Mouse (Mus musculus) liver, embryonic 13.5 days (tissue): ENCODE data around the gene Agps. TPM values are rescaled to one million over a fixed set of nuclear protein-coding genes. Genes with fewer than 3 reads are reported as not detected.
"Not testable (repeated sequence)": the region's sequence is repeated elsewhere in the genome, so short reads cannot be mapped to it uniquely, and the experiment has no call there.

ENCODE experiments used
- ATAC-seq: fragments of 200-750 bp; cut with Nextera tagmentation; 2 replicates; pipeline ENCODE4 v1.8.0; 2017; ENCODE audit warnings: low read depth, mild to moderate bottlenecking, moderate number of reproducible peaks, moderate library complexity
- DNase-seq: peaks from one replicate; pipeline ENCODE4 v3.0.0; 2022
- H3K27ac ChIP-seq: fragments of 300-500 bp; sonication (generic); 2 replicates; pipeline ENCODE4 v1.5.1; 2015; ENCODE audit warnings: moderate library complexity, mild to moderate bottlenecking, inconsistent platforms
- H3K27me3 ChIP-seq: fragments of 300-500 bp; sonication (generic); 2 replicates; pipeline ENCODE4 v1.6.1; 2015; ENCODE audit warnings: mild to moderate bottlenecking, inconsistent platforms
- H3K36me3 ChIP-seq: fragments of 300-500 bp; sonication (generic); 2 replicates; pipeline ENCODE4 v1.6.1; 2015; ENCODE audit warnings: mild to moderate bottlenecking, inconsistent platforms
- H3K4me1 ChIP-seq: fragments of 300-500 bp; sonication (generic); replicated peaks from 2 replicates; pipeline ENCODE4 v1.6.1; 2015; ENCODE audit warnings: inconsistent platforms
- H3K4me2 ChIP-seq: fragments of 300-500 bp; sonication (generic); 2 replicates; pipeline ENCODE4 v1.6.1; 2015; ENCODE audit warnings: inconsistent platforms, mild to moderate bottlenecking, moderate library complexity
- H3K4me3 ChIP-seq: fragments of 300-500 bp; sonication (generic); replicated peaks from 2 replicates; pipeline ENCODE4 v1.5.1; 2015; ENCODE audit warnings: mild to moderate bottlenecking, inconsistent platforms
- H3K9ac ChIP-seq: fragments of 300-500 bp; sonication (generic); 2 replicates; pipeline ENCODE4 v1.6.1; 2015; ENCODE audit warnings: mild to moderate bottlenecking, inconsistent platforms
- H3K9me3 ChIP-seq: fragments of 300-500 bp; sonication (generic); replicated peaks from 2 replicates; pipeline ENCODE4 v1.6.1; 2016; ENCODE audit warnings: inconsistent platforms
- WGBS: fragments of 180-500 bp; shearing (Covaris S2); methylation state at CpG from one replicate; pipeline ENCODE4 v1.1.7; 2015; ENCODE audit not compliant: insufficient replicate concordance; 5-methylcytosine and 5-hydroxymethylcytosine counted together
- polyA plus RNA-seq: library from polyadenylated mRNA; unstranded; fragments of >200 nt; fragmentation: Nextera tagmentation; extraction: Ambion mirVana; gene quantifications from 2 replicates; pipeline ENCODE4 v1.2.1, GENCODE M21; 2015

The Agps gene
- polyA plus RNA-seq, 1 experiment from 2014 or later = 14.3 TPM

GRCm38 (mm10) chr2:75963211-75963840, 131.3 kb downstream of the Agps start:
- no peaks in the 10 kb centered on the region for H3K9me3 ChIP-seq
- 77% methylated on average over 10 of the region's 10 CpGs for WGBS
- H3K4me3 ChIP-seq = no peak overlapping the region
- H3K4me1 ChIP-seq = peaks cover 12% of the 10 kb centered on the region
- DNase-seq = no peak
- H3K27me3 ChIP-seq = no peaks in the 10 kb centered on the region
- H3K36me3 ChIP-seq = no peaks in the 10 kb centered on the region
- no peak for ATAC-seq
- H3K9ac ChIP-seq = no peak overlapping the region
- H3K4me2 ChIP-seq = no peak overlapping the region
- no peak overlapping the region for H3K27ac ChIP-seq

- Histone ChIP-seq H3K9ac (no peak overlapping the region), H3K9me3 (no peaks in the 10 kb centered on the region), H3K27me3 (no peaks in the 10 kb centered on the region), H3K27ac (no peak overlapping the region), H3K4me3 (peak overlapping the region; percentile 17), H3K4me2 (peak overlapping the region; percentile 55), H3K36me3 (no peaks in the 10 kb centered on the region), H3K4me1 (peaks cover 12% of the 10 kb centered on the region)
- DNase-seq (no peak), ATAC-seq (no peak)
- WGBS = 46% methylated on average over 5 of the region's 5 CpGs
Observed at GRCm38 (mm10) chr2:75964051-75964450, 132.1 kb downstream of the Agps start.

GRCm38 (mm10) chr2:75964512-75964911, 132.5 kb downstream of the Agps start:
- no peaks in the 10 kb centered on the region for H3K9me3 ChIP-seq
- H3K27ac ChIP-seq = no peak overlapping the region
- peak overlapping the region; percentile 55 for H3K4me2 ChIP-seq
- no peaks in the 10 kb centered on the region for H3K36me3 ChIP-seq
- DNase-seq (peak; percentile 22), ATAC-seq (no peak)
- WGBS = 12% methylated on average over 14 of the region's 14 CpGs
- no peaks in the 10 kb centered on the region for H3K27me3 ChIP-seq
- peak overlapping the region; percentile 17 for H3K4me3 ChIP-seq
- H3K9ac ChIP-seq = 0 out of 2 replicates have a peak overlapping the region, but pooled peaks have one; percentile 13
- peaks cover 12% of the 10 kb centered on the region for H3K4me1 ChIP-seq

GRCm38 (mm10) chr2:75964972-75965371, 133.0 kb downstream of the Agps start:
- H3K27me3 ChIP-seq = no peaks in the 10 kb centered on the region
- H3K9me3 ChIP-seq = no peaks in the 10 kb centered on the region
- peak overlapping the region; percentile 55 for H3K4me2 ChIP-seq
- peak; percentile 13 for DNase-seq
- ATAC-seq = no peak
- peaks cover 12% of the 10 kb centered on the region for H3K4me1 ChIP-seq
- H3K4me3 ChIP-seq = peak overlapping the region; percentile 17
- 0 out of 2 replicates have a peak overlapping the region, but pooled peaks have one; percentile 13 for H3K9ac ChIP-seq
- no peak overlapping the region for H3K27ac ChIP-seq
- WGBS = 15% methylated on average over 5 of the region's 5 CpGs
- H3K36me3 ChIP-seq = no peaks in the 10 kb centered on the region

GRCm38 (mm10) chr2:75974131-75974530, 142.2 kb downstream of the Agps start:
- H3K4me3 ChIP-seq = no peak overlapping the region
- no peaks in the 10 kb centered on the region for H3K36me3 ChIP-seq
- no peaks in the 10 kb centered on the region for H3K27me3 ChIP-seq
- no peaks in the 10 kb centered on the region for H3K4me1 ChIP-seq
- DNase-seq (no peak), ATAC-seq (no peak)
- H3K4me2 ChIP-seq = no peak overlapping the region
- WGBS = 61% methylated on average over 9 of the region's 9 CpGs
- H3K9ac ChIP-seq = no peak overlapping the region
- H3K9me3 ChIP-seq = no peaks in the 10 kb centered on the region
- H3K27ac ChIP-seq = no peak overlapping the region

GRCm38 (mm10) chr2:75976070-75976469, 144.1 kb downstream of the Agps start:
- H3K27me3 ChIP-seq, H3K9me3 ChIP-seq, H3K4me2 ChIP-seq, H3K9ac ChIP-seq, H3K4me1 ChIP-seq, ATAC-seq, H3K36me3 ChIP-seq, DNase-seq, H3K27ac ChIP-seq, H3K4me3 ChIP-seq: not testable (repeated sequence)
- 70% methylated on average over 2 of the region's 2 CpGs for WGBS

GRCm38 (mm10) chr2:75977752-75978368, 145.9 kb downstream of the Agps start, which contains the start of gene Ttc30a2:
Gene Ttc30a2, minus strand, starts transcription at chr2:75978170.
- not testable (repeated sequence) for H3K27ac ChIP-seq, H3K27me3 ChIP-seq, DNase-seq, H3K9me3 ChIP-seq, H3K9ac ChIP-seq, H3K4me1 ChIP-seq, H3K4me3 ChIP-seq, H3K4me2 ChIP-seq, H3K36me3 ChIP-seq
- 32% methylated on average over 23 of the region's 24 CpGs for WGBS
- ATAC-seq = 0 out of 2 replicates have a peak, but pooled peaks have one; percentile 38

Other genes starting within 250 kb of the Agps start
- gene Hnrnpa3, start 172.9 kb upstream of the Agps start, polyA plus RNA-seq = 161 and 182 TPM in 2 replicates
- gene Nfe2l2, start 127.5 kb upstream of the Agps start, polyA plus RNA-seq = 44.6 and 54.3 TPM in 2 replicates
- 1.2 and 1.7 TPM in 2 replicates for gene Ttc30b, start 106.4 kb downstream of the Agps start, polyA plus RNA-seq
- gene Ttc30a2, start 146.0 kb downstream of the Agps start, polyA plus RNA-seq = 0.06 and 0.09 TPM in 2 replicates
- 1.4 and 1.6 TPM in 2 replicates for gene Ttc30a1, start 149.8 kb downstream of the Agps start, polyA plus RNA-seq